Mouse (Mus musculus): ENCODE data around the gene Aph1a. TPM values are rescaled to one million over a fixed set of nuclear protein-coding genes. Genes with fewer than 3 reads are reported as not detected.

Gene Aph1a
- total RNA-seq, 2 experiments from 2014 or later = 69.0 to 78.5 TPM

DNA sequence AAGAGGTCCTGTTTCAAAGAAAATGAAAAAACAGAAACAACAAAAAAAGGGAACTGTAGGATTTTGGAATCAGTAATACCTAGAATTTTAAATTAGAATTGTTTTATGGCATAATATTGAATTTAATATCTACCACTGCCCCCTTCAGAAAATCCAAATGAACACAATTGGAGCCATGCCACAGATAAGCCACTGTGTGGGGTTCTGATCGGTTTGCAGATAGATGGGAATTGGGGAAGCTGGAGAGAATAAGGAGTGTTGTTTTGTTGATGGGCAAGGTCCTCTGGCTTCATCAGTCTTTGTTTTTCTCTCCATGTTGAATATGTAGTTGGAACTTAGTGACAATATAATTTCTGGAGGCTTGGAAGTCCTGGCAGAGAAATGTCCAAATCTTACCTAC lies 40.7 kb downstream of the Aph1a start:
- intact Hi-C loops (cut with DNase I) = no loop called here
- no peak for DNase-seq (ENCODE audit: low spot score in 2 of 2)

DNA sequence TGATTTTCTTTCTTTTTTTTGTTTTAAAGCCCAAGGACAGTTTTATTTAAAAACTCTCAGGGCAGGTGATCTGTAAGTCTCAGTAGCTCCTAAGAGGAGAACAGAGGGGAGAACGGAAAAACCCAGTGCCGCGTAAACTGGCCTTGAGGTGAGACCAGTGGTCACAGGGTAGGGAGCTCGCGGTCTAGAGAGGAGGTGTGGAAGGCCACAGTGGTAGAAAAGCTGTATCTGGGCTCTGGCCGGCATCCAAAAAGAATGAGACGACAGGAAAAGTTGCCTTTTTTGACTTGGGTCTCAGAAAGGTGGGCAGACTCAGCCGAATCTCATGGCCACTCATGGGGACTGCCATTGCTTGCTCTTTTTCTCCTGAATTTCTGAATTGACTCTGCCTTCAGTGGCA lies 44.4 kb downstream of the Aph1a start:
- intact Hi-C loops (cut with DNase I) = no loop called here

DNA sequence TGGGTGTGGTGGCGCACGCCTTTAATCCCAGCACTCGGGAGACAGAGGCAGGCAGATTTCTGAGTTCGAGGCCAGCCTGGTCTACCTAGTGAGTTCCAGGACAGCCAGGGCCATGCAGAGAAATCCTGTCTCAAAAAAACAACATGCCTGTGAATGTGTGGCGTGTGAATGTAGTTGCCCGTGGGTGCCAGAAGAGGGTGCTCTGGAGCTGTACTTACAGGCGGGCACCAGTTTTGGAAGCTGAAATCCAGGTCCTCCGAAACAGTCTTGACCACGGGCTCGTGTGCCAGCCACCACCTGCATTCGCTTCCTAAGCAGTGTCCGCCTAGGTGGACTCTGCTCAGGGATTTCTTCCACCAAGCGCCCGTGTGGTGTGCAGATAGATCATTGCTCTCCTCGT lies 45.1 kb downstream of the Aph1a start:
- DNase-seq (ENCODE audit: low spot score in 2 of 2) = no peak
- intact Hi-C loops (cut with DNase I) = no loop called here

More for the DNA sequence above, 44.4 kb downstream of the Aph1a start:
- no peak for DNase-seq (ENCODE audit: low spot score in 2 of 2)

DNA sequence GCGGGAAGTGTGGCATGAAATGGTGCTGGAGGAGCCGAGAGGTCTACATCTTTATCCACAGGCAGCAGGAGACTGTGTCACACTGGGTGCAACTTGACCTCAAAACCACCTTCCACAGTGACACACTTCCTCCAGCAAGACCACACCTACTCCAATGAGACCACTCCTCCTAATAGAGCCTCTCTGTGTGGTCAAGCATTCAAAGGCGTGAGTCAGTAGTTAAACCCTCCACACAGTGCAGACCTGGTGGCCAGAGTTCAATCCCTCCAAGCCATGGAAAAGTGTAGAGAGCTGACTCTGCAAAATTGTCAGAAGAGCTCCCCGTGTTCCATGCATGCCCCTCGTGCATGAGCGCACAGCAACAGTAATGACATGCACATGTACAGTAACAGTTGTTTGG lies 49.0 kb downstream of the Aph1a start:
- intact Hi-C loops (cut with DNase I) = no loop called here
- no peak for DNase-seq (ENCODE audit: low spot score in 2 of 2)

DNA sequence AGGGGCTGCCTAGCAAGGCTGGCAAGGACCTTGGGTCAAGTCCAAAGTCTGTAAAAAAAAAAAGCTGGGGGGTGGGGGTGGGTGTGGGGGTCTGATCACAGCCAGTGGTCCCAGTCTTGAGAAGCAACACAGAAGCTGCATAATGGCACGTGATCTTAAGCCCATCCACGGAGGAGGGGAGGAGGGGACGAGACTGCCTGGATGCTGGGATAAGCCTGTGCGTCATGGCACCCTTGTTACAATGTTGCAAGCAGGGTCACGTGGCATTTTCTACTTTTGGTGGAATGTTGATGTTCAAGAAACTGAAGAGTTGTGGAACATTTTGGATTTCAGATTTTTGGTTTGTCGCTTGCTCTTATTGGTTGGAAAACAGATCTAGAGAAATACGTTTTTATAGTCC lies 49.5 kb downstream of the Aph1a start:
- intact Hi-C loops (cut with DNase I) = no loop called here

DNA sequence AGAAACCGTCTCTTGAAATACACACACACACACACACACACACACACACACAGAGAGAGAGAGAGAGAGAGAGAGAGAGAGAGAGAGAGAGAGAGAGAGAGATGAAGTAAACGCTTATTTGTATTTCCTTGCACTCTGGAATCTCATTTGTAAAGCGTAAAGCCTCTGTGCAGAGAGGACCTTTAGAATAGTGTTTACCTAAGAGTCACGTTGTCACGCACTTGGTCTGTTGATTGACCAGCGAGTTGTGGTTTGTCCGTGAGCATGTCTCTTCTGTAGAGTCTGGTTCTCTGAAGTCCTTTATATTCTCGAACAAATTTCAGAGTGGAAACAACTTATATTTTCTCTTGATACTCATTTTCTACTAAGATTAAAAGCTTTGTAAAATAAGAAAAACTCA lies 51.0 kb downstream of the Aph1a start:
- intact Hi-C loops (cut with DNase I) = no loop called here
- DNase-seq (ENCODE audit: low spot score in 2 of 2) = no peak

More for the DNA sequence above, 49.5 kb downstream of the Aph1a start:
- DNase-seq (ENCODE audit: low spot score in 2 of 2) = no peak

DNA sequence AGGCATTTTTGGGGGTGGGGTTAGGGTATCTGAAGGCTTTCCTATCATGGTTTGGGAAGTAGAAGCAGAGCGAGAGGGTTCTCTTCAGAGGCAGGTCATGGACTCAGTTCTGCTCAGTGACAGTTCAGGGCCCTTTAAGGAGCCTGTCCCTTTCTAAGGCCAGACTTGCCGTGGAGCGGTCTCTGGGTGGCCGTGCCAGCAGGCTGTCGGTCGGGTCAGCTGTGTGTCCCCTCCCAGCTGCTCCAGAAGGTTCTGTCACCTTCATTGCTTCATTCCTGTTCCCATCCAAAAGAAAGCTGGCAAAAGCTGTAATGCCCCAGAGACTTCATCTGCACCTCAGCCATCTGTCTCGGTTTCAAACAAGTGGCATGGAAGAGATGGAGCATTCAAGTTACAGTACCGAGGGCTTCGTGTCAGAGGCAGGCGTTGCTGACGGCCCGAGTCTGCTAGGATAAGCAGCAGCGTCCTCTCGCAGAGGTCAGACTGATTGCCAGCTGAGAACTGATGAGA lies 52.0 kb downstream of the Aph1a start:
- intact Hi-C loops (cut with DNase I) = no loop called here

More for the DNA sequence above, 52.0 kb downstream of the Aph1a start:
- no peak for DNase-seq (ENCODE audit: low spot score in 2 of 2)

Other genes starting within 250 kb of the Aph1a start
- gene Mcl1, start 235.2 kb upstream of the Aph1a start, total RNA-seq (2021) = 10 to 100 TPM; 58.4 to 59.6 TPM
- gene Adamtsl4, start 206.1 kb upstream of the Aph1a start, total RNA-seq (2021) = 1 to 10 TPM; 4.1 to 4.6 TPM
- gene Ecm1, start 154.4 kb upstream of the Aph1a start, total RNA-seq (2021) = 10 to 100 TPM; 13.3 to 14.0 TPM
- gene Tars2, start 133.8 kb upstream of the Aph1a start, total RNA-seq (2021) = 10 to 100 TPM; 37.1 to 41.2 TPM
- 10 to 100 TPM; 65.2 to 69.4 TPM for gene Rprd2, start 75.1 kb upstream of the Aph1a start, total RNA-seq (2021)
- 10 to 100 TPM; 32.2 to 34.3 TPM for gene Prpf3, start 38.1 kb upstream of the Aph1a start, total RNA-seq (2021)
- gene Mrps21, start 22.4 kb upstream of the Aph1a start, total RNA-seq (2021) = 100 to 1,000 TPM; 153 to 158 TPM
- 10 to 100 TPM; 13.0 to 21.3 TPM for gene Ciart, start 11.7 kb upstream of the Aph1a start, total RNA-seq (2021)
- gene BC028528, start 2.0 kb upstream of the Aph1a start, total RNA-seq (2021) = 1 to 10 TPM; 4.5 to 5.8 TPM
- 10 to 100 TPM in 1 of 2 experiments, 1 to 10 TPM in 1; 9.3 to 10.1 TPM for gene Car14, start 10.7 kb downstream of the Aph1a start, total RNA-seq (2021)
- gene Anp32e, start 35.3 kb downstream of the Aph1a start, total RNA-seq (2021) = 100 to 1,000 TPM in 1 of 2 experiments, 10 to 100 TPM in 1; 95.1 to 109 TPM
- gene Plekho1, start 102.0 kb downstream of the Aph1a start, total RNA-seq (2021) = 10 to 100 TPM; 71.6 to 84.8 TPM
- gene Vps45, start 164.5 kb downstream of the Aph1a start, total RNA-seq (2021) = 10 to 100 TPM; 41.8 to 47.1 TPM
- gene Otud7b, start 210.6 kb downstream of the Aph1a start, total RNA-seq (2021) = 10 to 100 TPM; 24.6 to 27.7 TPM